Mouse (Mus musculus) brain, embryonic 14.5 days (tissue): ENCODE results near the gene Fam19a3.

Experiments
- CTCF ChIP-seq: fragments of 200-500 bp; IDR thresholded peaks from 2 replicates; pipeline ENCODE4 v1.5.1; 2012; ENCODE audit warnings: inconsistent platforms, mild to moderate bottlenecking, moderate library complexity, borderline replicate concordance; ENCODE audit not compliant: insufficient read depth, insufficient read length; ENCODE audit errors: extremely low read depth
- POLR2A ChIP-seq: fragments of 200-500 bp; IDR thresholded peaks from 2 replicates; pipeline ENCODE4 v1.6.1; 2012; ENCODE audit warnings: mild to moderate bottlenecking, inconsistent platforms, borderline replicate concordance; ENCODE audit not compliant: poor library complexity, insufficient read depth, insufficient read length, severe bottlenecking; ENCODE audit errors: extremely low read depth

DNA sequence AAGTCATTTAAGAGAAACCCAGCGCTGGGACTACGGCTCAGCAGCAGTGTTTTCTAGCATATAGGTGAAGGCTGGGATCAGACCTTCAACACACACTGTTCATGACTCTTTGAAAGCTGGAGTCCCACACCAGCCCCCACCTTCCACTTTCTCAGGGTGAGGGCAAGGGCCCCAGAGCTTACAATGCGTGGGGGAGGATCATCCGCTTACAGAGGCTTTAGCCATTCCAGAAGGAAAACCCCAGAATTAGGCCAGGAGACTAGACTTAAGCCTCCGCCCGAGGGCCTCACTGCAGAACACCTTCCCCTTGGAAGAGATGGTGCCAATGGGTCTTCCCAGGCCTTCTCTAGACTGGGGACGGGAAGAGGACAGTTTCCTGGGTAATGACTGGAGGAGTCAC, 8.3 kb downstream of the Fam19a3 start:
- TF ChIP-seq CTCF (no peak), POLR2A (no peak)
